Mouse (Mus musculus) adrenal gland, postnatal 25 days (tissue): ENCODE data around the gene Nkiras2. TPM values are rescaled to one million over a fixed set of nuclear protein-coding genes. Genes with fewer than 3 reads are reported as not detected.
"Not testable (repeated sequence)": the region's sequence is repeated elsewhere in the genome, so short reads cannot be mapped to it uniquely, and the experiment has no call there.

Experiments used
- DNase-seq: peaks from one replicate; pipeline ENCODE4 v3.0.0; 2021; ENCODE audit warnings: mixed read lengths
- total RNA-seq: library from RNA; stranded (reverse); gene quantifications from 2 replicates; pipeline ENCODE4 v1.2.3, GENCODE M21; 2021

The Nkiras2 gene
- total RNA-seq, 1 experiment from 2014 or later: 46.8 TPM

- DNase-seq: no peak
These were observed 15.5 kb downstream of the Nkiras2 start for GRCm38 (mm10) chr11:100634530-100634929.

- peak; percentile 56 for DNase-seq
These were observed 21.3 kb downstream of the Nkiras2 start for GRCm38 (mm10) chr11:100640159-100640906.

DNA sequence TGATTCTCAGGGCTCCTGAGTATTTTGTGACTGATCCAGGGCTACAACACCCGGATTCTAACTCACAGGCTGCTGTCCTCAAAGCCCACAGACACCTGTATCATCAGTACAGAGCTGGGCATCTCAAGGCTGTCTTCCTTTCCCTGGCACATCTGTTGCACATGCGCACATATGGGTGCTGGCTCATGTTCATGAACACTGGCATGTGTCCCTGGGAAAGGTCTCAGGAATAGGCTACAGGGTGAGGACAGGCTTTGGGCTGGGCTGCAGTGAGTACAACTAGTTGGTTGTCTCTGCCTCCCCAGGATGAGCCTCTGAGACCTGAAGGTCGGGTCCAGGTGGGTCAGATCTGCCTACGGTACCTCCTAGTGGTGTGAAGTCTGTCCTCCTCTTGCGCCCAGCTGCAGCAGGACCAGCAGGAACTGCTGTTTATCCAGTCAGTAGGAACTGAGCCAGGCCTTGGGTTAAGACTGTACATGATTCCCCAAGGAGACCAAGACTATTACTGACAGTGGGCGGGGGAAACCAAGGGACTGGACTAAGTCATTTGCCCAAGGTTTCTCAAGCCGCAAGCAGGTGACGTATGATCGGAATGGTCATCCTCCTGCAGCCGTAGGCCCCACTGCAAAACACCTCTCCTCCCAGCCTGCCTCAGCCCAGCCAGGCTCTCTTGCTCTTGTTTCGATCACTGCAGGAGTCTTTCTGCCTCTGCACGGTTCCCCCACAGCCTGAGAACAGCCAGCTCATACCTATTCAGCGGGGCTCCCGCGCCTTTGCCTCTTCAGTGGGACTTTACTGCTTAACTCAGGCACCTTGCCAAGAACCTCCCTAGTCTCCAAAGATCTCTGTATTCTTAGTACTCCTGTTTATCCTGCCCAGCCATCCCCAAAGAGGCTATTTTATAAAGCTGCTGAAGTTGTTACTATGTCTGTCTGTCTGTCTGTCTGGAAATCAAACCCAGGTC, 24.9 kb downstream of the Nkiras2 start:
- no peak for DNase-seq

GRCm38 (mm10) chr11:100646265-100646664, 27.2 kb downstream of the Nkiras2 start:
- DNase-seq: peak; percentile 59

GRCm38 (mm10) chr11:100648405-100648804, 29.4 kb downstream of the Nkiras2 start:
- no peak for DNase-seq

DNA sequence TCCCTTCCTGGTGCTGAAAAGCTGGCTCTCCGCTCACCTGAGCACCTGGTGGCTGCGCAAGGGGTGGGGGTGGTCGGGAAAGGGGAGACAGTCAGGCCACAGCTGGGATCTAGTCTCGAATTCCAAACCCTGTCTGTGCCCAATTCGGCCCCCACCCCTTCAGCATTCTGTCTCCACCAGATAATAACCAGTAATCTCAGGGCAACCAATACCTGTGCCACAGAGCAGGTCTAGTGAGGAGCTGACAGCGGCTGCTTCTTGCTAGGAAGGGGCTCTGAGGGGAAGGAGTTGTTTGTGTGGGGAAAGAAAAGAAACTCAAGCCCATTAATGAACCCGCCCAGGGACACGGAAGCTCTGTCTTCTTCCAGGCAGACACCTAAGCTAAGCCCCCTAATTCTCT, 32.2 kb downstream of the Nkiras2 start:
- no peak for DNase-seq

DNA sequence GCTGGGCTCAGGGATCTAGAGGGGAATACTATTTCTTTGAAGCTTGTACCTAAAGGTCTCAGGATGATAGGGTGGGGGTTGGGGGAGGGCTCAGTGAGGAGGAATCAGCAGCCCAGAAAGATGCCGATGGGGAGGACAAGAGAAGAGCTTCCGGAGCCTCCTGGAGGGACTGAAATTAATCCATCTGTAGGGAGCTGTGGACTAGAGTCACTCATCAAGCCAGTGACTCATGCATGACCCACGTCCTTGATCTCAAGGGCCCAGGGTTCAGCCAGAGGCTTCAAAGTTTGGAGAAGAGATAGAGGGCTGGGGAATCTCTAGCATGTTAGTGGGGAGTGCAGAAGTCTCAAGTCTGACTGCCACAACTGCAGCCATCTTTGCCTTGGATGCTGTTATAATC, 32.7 kb downstream of the Nkiras2 start:
- peak; percentile 62 for DNase-seq

GRCm38 (mm10) chr11:100655589-100655988, 36.5 kb downstream of the Nkiras2 start:
- not testable (repeated sequence) for DNase-seq

- DNase-seq: no peak
These were observed 37.4 kb downstream of the Nkiras2 start for GRCm38 (mm10) chr11:100656458-100656857.

DNA sequence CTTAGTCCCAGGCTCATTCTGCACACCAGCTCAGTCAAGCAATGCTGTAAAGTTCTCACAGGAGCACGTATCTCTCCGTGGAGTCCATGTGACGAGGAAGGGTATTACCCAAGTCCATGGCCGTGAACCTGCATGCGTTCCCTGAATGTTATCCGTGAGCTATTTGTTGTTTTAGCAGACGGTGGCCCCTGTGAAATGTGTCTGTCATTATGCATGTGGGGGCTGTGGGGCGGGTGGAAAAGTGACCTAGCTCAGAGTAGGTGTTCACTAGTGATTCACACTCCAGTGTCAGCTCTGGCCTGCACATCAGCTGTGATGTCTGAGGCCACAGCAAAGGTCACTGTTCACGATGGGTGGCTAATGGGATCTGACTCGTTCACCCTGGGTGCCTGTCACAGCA, 40.8 kb downstream of the Nkiras2 start:
- no peak for DNase-seq

- no peak for DNase-seq
These were observed 52.0 kb downstream of the Nkiras2 start for GRCm38 (mm10) chr11:100671049-100671448.

GRCm38 (mm10) chr11:100671956-100672355, 52.9 kb downstream of the Nkiras2 start:
- DNase-seq: no peak

GRCm38 (mm10) chr11:100673169-100673568, 54.1 kb downstream of the Nkiras2 start:
- DNase-seq: peak; percentile 68

Other genes with a start within 250 kb of the Nkiras2 start
- gene Jup, start 221.5 kb upstream of the Nkiras2 start, total RNA-seq: 59.5 and 81.5 TPM in 2 replicates
- 25.7 and 29.4 TPM in 2 replicates for gene P3h4, start 204.4 kb upstream of the Nkiras2 start, total RNA-seq
- gene Fkbp10, start 203.5 kb upstream of the Nkiras2 start, total RNA-seq: 23.8 and 24.7 TPM in 2 replicates
- 60.3 and 63.2 TPM in 2 replicates for gene Nt5c3b, start 177.4 kb upstream of the Nkiras2 start, total RNA-seq
- 1.2 and 1.3 TPM in 2 replicates for gene Klhl10, start 177.3 kb upstream of the Nkiras2 start, total RNA-seq
- gene Klhl11, start 146.5 kb upstream of the Nkiras2 start, total RNA-seq: 55.1 and 62.2 TPM in 2 replicates
- 1,778 and 1,859 TPM in 2 replicates for gene Acly, start 91.2 kb upstream of the Nkiras2 start, total RNA-seq
- gene Ttc25, start 73.6 kb upstream of the Nkiras2 start, total RNA-seq: 4.1 and 5.5 TPM in 2 replicates
- 35.4 and 57.8 TPM in 2 replicates for gene Cnp, start 44.3 kb upstream of the Nkiras2 start, total RNA-seq
- gene Dnajc7, start 924 bp downstream of the Nkiras2 start, total RNA-seq: 237 and 251 TPM in 2 replicates
- 0.43 TPM in 1 of 2 replicates, not detected in the other for gene Zfp385c, start 73.2 kb downstream of the Nkiras2 start, total RNA-seq
- 47.4 and 63.8 TPM in 2 replicates for gene Dhx58, start 85.0 kb downstream of the Nkiras2 start, total RNA-seq
- 52.2 and 53.5 TPM in 2 replicates for gene Kat2a, start 93.2 kb downstream of the Nkiras2 start, total RNA-seq
- not detected in 2 replicates for gene Hspb9, start 94.6 kb downstream of the Nkiras2 start, total RNA-seq
- gene Rab5c, start 119.0 kb downstream of the Nkiras2 start, total RNA-seq: 160 and 171 TPM in 2 replicates
- gene Kcnh4, start 140.7 kb downstream of the Nkiras2 start, total RNA-seq: 0.21 TPM in 1 of 2 replicates, not detected in the other
- gene Hcrt, start 143.7 kb downstream of the Nkiras2 start, total RNA-seq: not detected in 2 replicates
- 21.0 and 32.1 TPM in 2 replicates for gene Ghdc, start 151.7 kb downstream of the Nkiras2 start, total RNA-seq
- gene Stat5b, start 231.5 kb downstream of the Nkiras2 start, total RNA-seq: 89.0 and 123 TPM in 2 replicates
- 43.8 and 54.5 TPM in 2 replicates for gene Stat5a, start 240.1 kb downstream of the Nkiras2 start, total RNA-seq